In genomic region chr7:5047313-5047712, GRCm38 (mm10) we compare ENCODE assay signal across 10 mouse cellular contexts. TPM values are rescaled to one million over a fixed set of nuclear protein-coding genes. Genes with fewer than 3 reads are reported as not detected.
DNase-seq lines count a peak whose midpoint lies in the region; ATAC-seq and TF ChIP-seq lines count a peak whose summit lies in the region.
"Had no signal": no experiment of that assay in that cellular context is flagged by ENCODE, and none has a peak within 500 bp of the region (broad histone marks: within the 10 kb centered on the region; RNA-seq: fewer than 3 reads in every experiment).

No protein-coding gene starts in this region.

- 35% methylated on average over 2 of the region's 2 CpGs for WGBS in forebrain, embryonic 10.5 days
- 41% methylated on average over 2 of the region's 2 CpGs for WGBS in forebrain, embryonic 11.5 days
- 13% methylated on average over 2 of the region's 2 CpGs for WGBS in liver, embryonic 14.5 days (ENCODE audit: insufficient replicate concordance)
- 9% methylated on average over 2 of the region's 2 CpGs for WGBS in liver, embryonic 12.5 days (ENCODE audit: insufficient replicate concordance)

- no peaks in the 10 kb centered on the region for H3K36me3 ChIP-seq in forebrain, embryonic 10.5 days (replicated peaks)
- no peaks in the 10 kb centered on the region for H3K36me3 ChIP-seq in forebrain, embryonic 11.5 days (ENCODE audit: control insufficient read depth, insufficient read depth, low read length)
- H3K36me3 ChIP-seq in liver, embryonic 14.5 days (replicated peaks; ENCODE audit: control insufficient read depth, insufficient read depth, low read depth), result no peaks in the 10 kb centered on the region
- no peaks in the 10 kb centered on the region for H3K36me3 ChIP-seq in liver, embryonic 12.5 days
- H3K36me3 ChIP-seq: forebrain, embryonic 15.5 days had no signal

- 0 out of 2 replicates have a peak overlapping the region, but pooled peaks have one; percentile 30 for H3K27ac ChIP-seq in forebrain, embryonic 10.5 days
- H3K27ac ChIP-seq in forebrain, embryonic 11.5 days (ENCODE audit: low read depth, low read length), result no peak overlapping the region
- H3K27ac ChIP-seq in liver, embryonic 14.5 days, result no peak overlapping the region
- no peak overlapping the region for H3K27ac ChIP-seq in liver, embryonic 12.5 days
- H3K27ac ChIP-seq: forebrain, embryonic 15.5 days had no signal

- H3K4me3 ChIP-seq in forebrain, embryonic 10.5 days, result no peak overlapping the region
- H3K4me3 ChIP-seq in forebrain, embryonic 11.5 days (ENCODE audit: low read depth, low read length), result no peak overlapping the region
- H3K4me3 ChIP-seq in liver, embryonic 14.5 days (ENCODE audit: insufficient read depth in 1 of 2, low read depth in 2 of 2, low read length in 2 of 2), result no peak overlapping the region
- H3K4me3 ChIP-seq in liver, embryonic 12.5 days, result no peak overlapping the region
- H3K4me3 ChIP-seq: forebrain, embryonic 15.5 days; myocyte had no signal

- TF ChIP-seq CTCF in liver, embryonic 14.5 days (IDR thresholded peaks at IDR 0.05; ENCODE audit: low read depth), result peak; percentile 49
- 0 out of 2 replicates have a peak, but pooled peaks have one; percentile 8 for TF ChIP-seq CTCF in brain, embryonic 14.5 days (IDR thresholded peaks at IDR 0.05; ENCODE audit: borderline replicate concordance, extremely low read depth, insufficient read depth, insufficient read length)

- H3K9me3 ChIP-seq in forebrain, embryonic 10.5 days, result no peaks in the 10 kb centered on the region; the same call in 1 of the 2 replicates
- no peaks in the 10 kb centered on the region for H3K9me3 ChIP-seq in forebrain, embryonic 11.5 days (ENCODE audit: control insufficient read depth, low read length)
- no peaks in the 10 kb centered on the region for H3K9me3 ChIP-seq in liver, embryonic 14.5 days (ENCODE audit: control insufficient read depth, low read length)
- no peaks in the 10 kb centered on the region for H3K9me3 ChIP-seq in liver, embryonic 12.5 days (replicated peaks)
- H3K9me3 ChIP-seq: forebrain, embryonic 15.5 days had no signal

- H3K4me2 ChIP-seq in forebrain, embryonic 11.5 days (ENCODE audit: low read depth, low read length, severe bottlenecking), result no peak overlapping the region
- no peak overlapping the region for H3K4me2 ChIP-seq in liver, embryonic 14.5 days (ENCODE audit: low read depth)
- H3K4me2 ChIP-seq in liver, embryonic 12.5 days, result no peak overlapping the region
- H3K4me2 ChIP-seq: forebrain, embryonic 15.5 days had no signal

- no peak overlapping the region for H3K9ac ChIP-seq in forebrain, embryonic 11.5 days (ENCODE audit: low read length)
- H3K9ac ChIP-seq in liver, embryonic 14.5 days (replicated peaks), result no peak overlapping the region
- H3K9ac ChIP-seq in liver, embryonic 12.5 days, result no peak overlapping the region
- H3K9ac ChIP-seq: forebrain, embryonic 15.5 days had no signal

- no peak for TF ChIP-seq EP300 in liver, embryonic 14.5 days (IDR thresholded peaks at IDR 0.05; ENCODE audit: low read depth)

- H3K4me1 ChIP-seq in forebrain, embryonic 10.5 days, result peaks cover 16% of the 10 kb centered on the region
- H3K4me1 ChIP-seq in forebrain, embryonic 11.5 days (replicated peaks; ENCODE audit: control insufficient read depth, insufficient read depth, low read length), result peaks cover 4% of the 10 kb centered on the region
- H3K4me1 ChIP-seq in liver, embryonic 14.5 days (replicated peaks; ENCODE audit: control insufficient read depth in 2 of 2, insufficient read depth in 2 of 2, low read length in 1 of 2), result peaks cover 0 to 9% of the 10 kb centered on the region in 2 experiments; a peak in 2 of 4 replicates
- H3K4me1 ChIP-seq in liver, embryonic 12.5 days, result peaks cover 16% of the 10 kb centered on the region; the same call in 1 of the 2 replicates

- no peak for TF ChIP-seq POLR2A in brain, embryonic 14.5 days (IDR thresholded peaks at IDR 0.05; ENCODE audit: borderline replicate concordance, extremely low read depth, insufficient read depth, insufficient read length, poor library complexity, severe bottlenecking)

- H3K27me3 ChIP-seq in forebrain, embryonic 10.5 days (ENCODE audit: poor library complexity, severe bottlenecking), result peaks cover 20% of the 10 kb centered on the region
- H3K27me3 ChIP-seq in forebrain, embryonic 11.5 days (ENCODE audit: control insufficient read depth, insufficient read depth, low read length), result peaks cover 3% of the 10 kb centered on the region; the same call in 1 of the 2 replicates
- peaks cover 30% of the 10 kb centered on the region for H3K27me3 ChIP-seq in liver, embryonic 14.5 days (ENCODE audit: control insufficient read depth, insufficient read depth, low read length)
- peaks cover 44% of the 10 kb centered on the region for H3K27me3 ChIP-seq in liver, embryonic 12.5 days (replicated peaks)
- H3K27me3 ChIP-seq: forebrain, embryonic 15.5 days had no signal

- no peak for ATAC-seq in forebrain, embryonic 11.5 days (replicated peaks; ENCODE audit: low FRiP score)
- no peak for ATAC-seq in liver, embryonic 14.5 days (ENCODE audit: insufficient read depth)
- no peak for ATAC-seq in liver, embryonic 12.5 days
- ATAC-seq: forebrain, embryonic 15.5 days had no signal

- no peak for DNase-seq in forebrain, embryonic 10.5 days (ENCODE audit: extremely low spot score, low spot score)
- DNase-seq in forebrain, embryonic 11.5 days (ENCODE audit: low spot score), result no peak
- peak in 1 of 3 experiments; percentile 32 for DNase-seq in liver, embryonic 14.5 days (ENCODE audit: low read depth in 3 of 3, low spot score in 3 of 3)
- DNase-seq in brain, embryonic 14.5 days (ENCODE audit: low read depth), result peak; percentile 61
- DNase-seq in naive thymus-derived CD4-positive, alpha-beta T cell, adult 2 months (ENCODE audit: low read depth), result peak; percentile 78
- no peak for DNase-seq in ovary, postnatal 10 days (ENCODE audit: low spot score)
- DNase-seq in c-Kit-positive CD71-positive TER-119-positive erythroid progenitor cells, embryonic 14.5 days (ENCODE audit: low spot score), result no peak

RNA-seq across cellular contexts. Expression of gene Zfp580, which starts 4.0 kb away (rescaled TPM):
- 38.0 and 38.8 TPM in 2 replicates for polyA plus RNA-seq in forebrain, embryonic 10.5 days (2016; fragmentation: Nextera tagmentation; extraction: Ambion mirVana)
- 44.6 and 51.4 TPM in 2 replicates for polyA plus RNA-seq in forebrain, embryonic 11.5 days (2014; fragmentation: Nextera tagmentation; extraction: Ambion mirVana)
- 1.4 and 1.7 TPM in 2 replicates for polyA plus RNA-seq in liver, embryonic 14.5 days (2012; rRNA removed)
- 1.6 and 1.8 TPM in 2 replicates for polyA plus RNA-seq in liver, embryonic 14.5 days (2014; fragmentation: Nextera tagmentation; extraction: Ambion mirVana)
- polyA plus RNA-seq in liver, embryonic 12.5 days (2016; fragmentation: Nextera tagmentation; extraction: Ambion mirVana), result 5.2 and 5.6 TPM in 2 replicates
- 61.4 and 88.7 TPM in 2 replicates for polyA plus RNA-seq in brain, embryonic 14.5 days (2012; rRNA removed)

RNA-seq across cellular contexts. Expression of gene Zfp784, which starts 9.1 kb away (rescaled TPM):
- polyA plus RNA-seq in forebrain, embryonic 10.5 days (2016; fragmentation: Nextera tagmentation; extraction: Ambion mirVana), result 3.0 and 3.8 TPM in 2 replicates
- 3.9 and 4.8 TPM in 2 replicates for polyA plus RNA-seq in forebrain, embryonic 11.5 days (2014; fragmentation: Nextera tagmentation; extraction: Ambion mirVana)
- polyA plus RNA-seq in liver, embryonic 14.5 days (2012; rRNA removed), result 0.90 and 0.96 TPM in 2 replicates
- polyA plus RNA-seq in liver, embryonic 14.5 days (2014; fragmentation: Nextera tagmentation; extraction: Ambion mirVana), result 0.86 and 1.0 TPM in 2 replicates
- 1.1 and 1.3 TPM in 2 replicates for polyA plus RNA-seq in liver, embryonic 12.5 days (2016; fragmentation: Nextera tagmentation; extraction: Ambion mirVana)
- polyA plus RNA-seq in brain, embryonic 14.5 days (2012; rRNA removed), result 6.8 and 7.6 TPM in 2 replicates

RNA-seq across cellular contexts. Expression of gene 4632433K11Rik, which starts 13.4 kb away (rescaled TPM):
- polyA plus RNA-seq in forebrain, embryonic 10.5 days (2016; fragmentation: Nextera tagmentation; extraction: Ambion mirVana), result not detected in 2 replicates
- not detected in 2 replicates for polyA plus RNA-seq in forebrain, embryonic 11.5 days (2014; fragmentation: Nextera tagmentation; extraction: Ambion mirVana)
- polyA plus RNA-seq in liver, embryonic 14.5 days (2012; rRNA removed), result not detected in 2 replicates
- not detected in 2 replicates for polyA plus RNA-seq in liver, embryonic 14.5 days (2014; fragmentation: Nextera tagmentation; extraction: Ambion mirVana)
- not detected in 2 replicates for polyA plus RNA-seq in liver, embryonic 12.5 days (2016; fragmentation: Nextera tagmentation; extraction: Ambion mirVana)
- not detected in 2 replicates for polyA plus RNA-seq in brain, embryonic 14.5 days (2012; rRNA removed)
- polyA plus RNA-seq: forebrain, embryonic 15.5 days; myocyte had no signal

RNA-seq across cellular contexts. Expression of gene U2af2, which starts 14.6 kb away (rescaled TPM):
- polyA plus RNA-seq in forebrain, embryonic 10.5 days (2016; fragmentation: Nextera tagmentation; extraction: Ambion mirVana), result 181 and 196 TPM in 2 replicates
- polyA plus RNA-seq in forebrain, embryonic 11.5 days (2014; fragmentation: Nextera tagmentation; extraction: Ambion mirVana), result 222 and 236 TPM in 2 replicates
- polyA plus RNA-seq in liver, embryonic 14.5 days (2012; rRNA removed), result 110 and 132 TPM in 2 replicates
- 52.2 and 60.2 TPM in 2 replicates for polyA plus RNA-seq in liver, embryonic 14.5 days (2014; fragmentation: Nextera tagmentation; extraction: Ambion mirVana)
- polyA plus RNA-seq in liver, embryonic 12.5 days (2016; fragmentation: Nextera tagmentation; extraction: Ambion mirVana), result 97.6 and 109 TPM in 2 replicates
- 404 and 431 TPM in 2 replicates for polyA plus RNA-seq in brain, embryonic 14.5 days (2012; rRNA removed)

RNA-seq across cellular contexts. Expression of gene Ccdc106, which starts 27.0 kb away (rescaled TPM):
- 4.7 and 6.6 TPM in 2 replicates for polyA plus RNA-seq in forebrain, embryonic 10.5 days (2016; fragmentation: Nextera tagmentation; extraction: Ambion mirVana)
- 7.2 and 7.8 TPM in 2 replicates for polyA plus RNA-seq in forebrain, embryonic 11.5 days (2014; fragmentation: Nextera tagmentation; extraction: Ambion mirVana)
- 0.49 and 0.64 TPM in 2 replicates for polyA plus RNA-seq in liver, embryonic 14.5 days (2012; rRNA removed)
- 0.24 and 0.35 TPM in 2 replicates for polyA plus RNA-seq in liver, embryonic 14.5 days (2014; fragmentation: Nextera tagmentation; extraction: Ambion mirVana)
- polyA plus RNA-seq in liver, embryonic 12.5 days (2016; fragmentation: Nextera tagmentation; extraction: Ambion mirVana), result 2.2 and 2.4 TPM in 2 replicates
- polyA plus RNA-seq in brain, embryonic 14.5 days (2012; rRNA removed), result 41.4 and 47.8 TPM in 2 replicates

Comparison
In these comparisons a context has a peak if more than half of its experiments do, and no peak if none do; other contexts are left out.
1. DNase-seq: peak in brain, embryonic 14.5 days (single experiment) and naive thymus-derived CD4-positive, alpha-beta T cell, adult 2 months (single experiment); none in forebrain, embryonic 10.5 days (single experiment), forebrain, embryonic 11.5 days (single experiment), ovary, postnatal 10 days (single experiment) and c-Kit-positive CD71-positive TER-119-positive erythroid progenitor cells, embryonic 14.5 days (single experiment).